Mouse (Mus musculus): ENCODE data around the gene Thnsl2. TPM values are rescaled to one million over a fixed set of nuclear protein-coding genes. Genes with fewer than 3 reads are reported as not detected.

The Thnsl2 gene
- polyA plus RNA-seq, 1 experiment from 2014 or later = 23.0 TPM

- H3K36me3 ChIP-seq (ENCODE audit: control insufficient read depth, insufficient read depth, low read length) = no peaks in the 10 kb centered on the region
- no peak for ATAC-seq (replicated peaks; ENCODE audit: low FRiP score, low TSS enrichment, low read depth)
These were observed 54.5 kb downstream of the Thnsl2 start for GRCm38 (mm10) chr6:71089735-71090134.

GRCm38 (mm10) chr6:71088992-71089391 is 55.2 kb downstream of the Thnsl2 start:
- Histone ChIP-seq H3K36me3 (ENCODE audit: control insufficient read depth, insufficient read depth, low read length) (no peaks in the 10 kb centered on the region), H3K4me3 (ENCODE audit: low read depth, low read length) (no peak overlapping the region), H3K27ac (ENCODE audit: low read depth) (no peak overlapping the region), H3K9ac (ENCODE audit: low read length) (no peak overlapping the region), H3K9me3 (ENCODE audit: control insufficient read depth, low read length) (no peaks in the 10 kb centered on the region), H3K4me2 (ENCODE audit: low read length) (no peak overlapping the region), H3K27me3 (replicated peaks; ENCODE audit: control insufficient read depth, insufficient read depth, low read length) (no peaks in the 10 kb centered on the region), H3K4me1 (replicated peaks; ENCODE audit: control insufficient read depth, insufficient read depth, low read length) (no peaks in the 10 kb centered on the region)
- DNase-seq (ENCODE audit: low spot score) (no peak), ATAC-seq (replicated peaks; ENCODE audit: low FRiP score, low TSS enrichment, low read depth) (no peak)
- 57% methylated on average over 4 of the region's 4 CpGs for WGBS

More at GRCm38 (mm10) chr6:71089735-71090134, 54.5 kb downstream of the Thnsl2 start:
- H3K4me3 ChIP-seq (ENCODE audit: low read depth, low read length) = no peak overlapping the region
- H3K9me3 ChIP-seq (ENCODE audit: control insufficient read depth, low read length) = no peaks in the 10 kb centered on the region
- no peak overlapping the region for H3K27ac ChIP-seq (ENCODE audit: low read depth)
- no peak overlapping the region for H3K4me2 ChIP-seq (ENCODE audit: low read length)
- H3K4me1 ChIP-seq (replicated peaks; ENCODE audit: control insufficient read depth, insufficient read depth, low read length) = no peaks in the 10 kb centered on the region
- WGBS = 87% methylated on average over 4 of the region's 4 CpGs
- no peaks in the 10 kb centered on the region for H3K27me3 ChIP-seq (replicated peaks; ENCODE audit: control insufficient read depth, insufficient read depth, low read length)
- no peak for DNase-seq (ENCODE audit: low spot score)
- H3K9ac ChIP-seq (ENCODE audit: low read length) = no peak overlapping the region

- Histone ChIP-seq H3K4me3 (ENCODE audit: low read depth, low read length) (no peak overlapping the region), H3K27me3 (replicated peaks; ENCODE audit: control insufficient read depth, insufficient read depth, low read length) (no peaks in the 10 kb centered on the region), H3K27ac (ENCODE audit: low read depth) (no peak overlapping the region), H3K36me3 (ENCODE audit: control insufficient read depth, insufficient read depth, low read length) (no peaks in the 10 kb centered on the region), H3K4me2 (ENCODE audit: low read length) (no peak overlapping the region), H3K4me1 (replicated peaks; ENCODE audit: control insufficient read depth, insufficient read depth, low read length) (no peaks in the 10 kb centered on the region), H3K9me3 (ENCODE audit: control insufficient read depth, low read length) (no peaks in the 10 kb centered on the region), H3K9ac (ENCODE audit: low read length) (no peak overlapping the region)
- DNase-seq (ENCODE audit: low spot score) (no peak), ATAC-seq (replicated peaks; ENCODE audit: low FRiP score, low TSS enrichment, low read depth) (no peak)
- WGBS = 83% methylated on average over 7 of the region's 7 CpGs
These were observed 60.8 kb downstream of the Thnsl2 start for GRCm38 (mm10) chr6:71083441-71083840.

- Histone ChIP-seq H3K9ac (ENCODE audit: low read length) (no peak overlapping the region), H3K4me1 (replicated peaks; ENCODE audit: control insufficient read depth, insufficient read depth, low read length) (no peaks in the 10 kb centered on the region), H3K27ac (ENCODE audit: low read depth) (no peak overlapping the region), H3K4me2 (ENCODE audit: low read length) (no peak overlapping the region), H3K36me3 (ENCODE audit: control insufficient read depth, insufficient read depth, low read length) (no peaks in the 10 kb centered on the region), H3K4me3 (ENCODE audit: low read depth, low read length) (no peak overlapping the region), H3K9me3 (ENCODE audit: control insufficient read depth, low read length) (no peaks in the 10 kb centered on the region), H3K27me3 (replicated peaks; ENCODE audit: control insufficient read depth, insufficient read depth, low read length) (no peaks in the 10 kb centered on the region)
- 71% methylated on average over 11 of the region's 11 CpGs for WGBS
- DNase-seq (ENCODE audit: low spot score) (no peak), ATAC-seq (replicated peaks; ENCODE audit: low FRiP score, low TSS enrichment, low read depth) (no peak)
These were observed 62.2 kb downstream of the Thnsl2 start for GRCm38 (mm10) chr6:71082084-71082483.

GRCm38 (mm10) chr6:71081230-71081629 is 63.0 kb downstream of the Thnsl2 start:
- Histone ChIP-seq H3K9ac (ENCODE audit: low read length) (no peak overlapping the region), H3K4me3 (ENCODE audit: low read depth, low read length) (no peak overlapping the region), H3K4me1 (replicated peaks; ENCODE audit: control insufficient read depth, insufficient read depth, low read length) (no peaks in the 10 kb centered on the region), H3K4me2 (ENCODE audit: low read length) (no peak overlapping the region), H3K9me3 (ENCODE audit: control insufficient read depth, low read length) (no peaks in the 10 kb centered on the region), H3K36me3 (ENCODE audit: control insufficient read depth, insufficient read depth, low read length) (no peaks in the 10 kb centered on the region), H3K27me3 (replicated peaks; ENCODE audit: control insufficient read depth, insufficient read depth, low read length) (no peaks in the 10 kb centered on the region), H3K27ac (ENCODE audit: low read depth) (no peak overlapping the region)
- no peak for ATAC-seq (replicated peaks; ENCODE audit: low FRiP score, low TSS enrichment, low read depth)
- WGBS = 73% methylated on average over 6 of the region's 6 CpGs
- no peak for DNase-seq (ENCODE audit: low spot score)

Other genes with a start within 250 kb of the Thnsl2 start
- not detected in 2 replicates for gene Tex37, start 225.5 kb downstream of the Thnsl2 start, polyA plus RNA-seq (2014; fragmentation: Nextera tagmentation; extraction: Ambion mirVana)
- not detected in 2 replicates for gene Foxi3, start 187.9 kb downstream of the Thnsl2 start, polyA plus RNA-seq (2014; fragmentation: Nextera tagmentation; extraction: Ambion mirVana)
- 97.8 and 153 TPM in 2 replicates for gene Fabp1, start 55.4 kb upstream of the Thnsl2 start, polyA plus RNA-seq (2014; fragmentation: Nextera tagmentation; extraction: Ambion mirVana)
- 49.6 and 55.7 TPM in 2 replicates for gene Krcc1, start 127.2 kb upstream of the Thnsl2 start, polyA plus RNA-seq (2014; fragmentation: Nextera tagmentation; extraction: Ambion mirVana)
- 0.56 and 0.78 TPM in 2 replicates for gene Smyd1, start 177.8 kb upstream of the Thnsl2 start, polyA plus RNA-seq (2014; fragmentation: Nextera tagmentation; extraction: Ambion mirVana)
- 0.16 TPM in 1 of 2 replicates, not detected in the other for gene Cd8b1, start 178.3 kb upstream of the Thnsl2 start, polyA plus RNA-seq (2014; fragmentation: Nextera tagmentation; extraction: Ambion mirVana)
- not detected in 2 replicates for gene Cd8a, start 229.0 kb upstream of the Thnsl2 start, polyA plus RNA-seq (2014; fragmentation: Nextera tagmentation; extraction: Ambion mirVana)